Mouse (Mus musculus) olfactory bulb, adult 2 months (tissue): ENCODE data around the gene Nmnat2.

Source experiments
- CTCF ChIP-seq: fragments of 200-500 bp; IDR thresholded peaks from 2 replicates; pipeline ENCODE4 v1.5.1; 2012; ENCODE audit warnings: low read depth, mild to moderate bottlenecking, low read length, moderate library complexity; ENCODE audit not compliant: insufficient read depth
- POLR2A ChIP-seq: fragments of 200-500 bp; IDR thresholded peaks from 2 replicates; pipeline ENCODE4 v1.6.1; 2012; ENCODE audit warnings: mild to moderate bottlenecking, low read depth, low read length, moderate library complexity; ENCODE audit not compliant: insufficient read depth

DNA sequence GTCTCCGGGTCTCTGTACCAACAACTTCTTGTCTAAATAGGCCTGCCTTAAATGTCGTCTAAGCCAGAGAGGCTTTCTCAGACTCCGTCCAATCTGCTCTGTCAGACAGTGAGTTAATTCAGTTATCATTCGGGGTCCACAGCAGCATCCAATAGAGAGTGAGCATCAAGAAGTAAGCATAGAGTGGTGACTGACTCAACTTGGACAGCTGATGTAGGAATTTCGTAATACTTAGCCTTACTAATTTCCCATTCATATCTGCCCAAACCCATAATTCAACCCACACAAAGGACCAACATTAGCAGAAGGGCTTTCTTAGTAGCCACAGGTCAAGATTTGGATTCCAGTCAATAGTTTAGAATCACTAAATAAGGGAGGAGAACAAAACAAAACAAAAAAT is 626 bp upstream of the Nmnat2 start:
- no peak for TF ChIP-seq CTCF
- TF ChIP-seq POLR2A = no peak
